Mouse (Mus musculus) CH12.LX (cell line): ENCODE measurements at regions not wholly inside any gene's neighbourhood (a gene's known extent, or its start where the extent isn't known, plus 50 kb on each side); places are given as distances from the start of the nearest gene placed in this dataset.

Source experiments
- DNase-seq: peaks from one replicate; pipeline ENCODE4 v3.0.0-alpha.2; 2013; ENCODE audit errors: extremely low read depth
- H3K27ac ChIP-seq: 2 replicates; pipeline ENCODE4 v1.5.1; 2012; ENCODE audit warnings: low read depth, mild to moderate bottlenecking, control low read depth, moderate library complexity; ENCODE audit not compliant: insufficient read depth
- H3K27me3 ChIP-seq: replicated peaks from 2 replicates; pipeline ENCODE3; 2012; ENCODE audit warnings: inconsistent platforms
- H3K36me3 ChIP-seq, 2 experiments: replicated peaks in 1 of 2; 2 replicates each; pipeline versions ENCODE3 to v1.6.1; 2012; ENCODE audit warnings: inconsistent platforms in 1 of 2, low read length in 1 of 2, mild to moderate bottlenecking in 1 of 2, mixed read lengths in 1 of 2, moderate library complexity in 1 of 2; ENCODE audit not compliant: control insufficient read depth in 1 of 2, insufficient read depth in 1 of 2
- H3K4me1 ChIP-seq, 2 experiments: 2 replicates each; pipeline ENCODE4 v1.6.1; 2012; ENCODE audit warnings: inconsistent platforms in 1 of 2, moderate library complexity in 1 of 2; ENCODE audit not compliant: insufficient read depth in 2 of 2, control insufficient read depth in 1 of 2
- H3K4me2 ChIP-seq: 2 replicates; pipeline ENCODE4 v1.6.1; 2012; ENCODE audit warnings: low read depth, mild to moderate bottlenecking, control low read depth; ENCODE audit not compliant: poor library complexity, insufficient read depth, severe bottlenecking
- H3K4me3 ChIP-seq, 3 experiments: fragments of 150-350 bp in 1 of 3; sonication (generic) in 1 of 3; replicated peaks in 1 of 3; 2 replicates each; pipeline versions ENCODE3 to v1.5.1; 2011 to 2012; ENCODE audit warnings: low read depth in 2 of 3, low read length in 2 of 3, mild to moderate bottlenecking in 2 of 3, moderate library complexity in 2 of 3, control low read depth in 1 of 3, improper control_type of control experiment in 1 of 3, inconsistent platforms in 1 of 3, mixed read lengths in 1 of 3; ENCODE audit not compliant: poor library complexity in 1 of 3
- H3K79me2 ChIP-seq: replicated peaks from 2 replicates; pipeline ENCODE4 v1.6.1; 2012; ENCODE audit warnings: mild to moderate bottlenecking, moderate library complexity; ENCODE audit not compliant: control insufficient read depth, poor library complexity, insufficient read depth, severe bottlenecking; ENCODE audit errors: extremely low read depth
- H3K9ac ChIP-seq: 2 replicates; pipeline ENCODE4 v1.6.1; 2012; ENCODE audit warnings: low read depth, mild to moderate bottlenecking, control low read depth, moderate library complexity; ENCODE audit not compliant: insufficient read depth
- H3K9me3 ChIP-seq: replicated peaks from 2 replicates; pipeline ENCODE3; 2012; ENCODE audit warnings: low read length, inconsistent platforms, mixed read lengths
- CTCF ChIP-seq, 2 experiments: IDR thresholded peaks in 1 of 2; conservative IDR thresholded peaks in 1 of 2; 2 replicates each; pipeline ENCODE4 v1.5.1; 2011 to 2012; ENCODE audit warnings: low read depth in 2 of 2, low read length in 2 of 2, improper control_type of control experiment in 1 of 2, inconsistent platforms in 1 of 2, mild to moderate bottlenecking in 1 of 2, moderate library complexity in 1 of 2
- E2F4 ChIP-seq: IDR thresholded peaks from 2 replicates; pipeline ENCODE4 v1.6.1; 2011; ENCODE audit warnings: low read depth, low read length, improper control_type of control experiment; ENCODE audit not compliant: insufficient replicate concordance
- EP300 ChIP-seq: IDR thresholded peaks from 2 replicates; pipeline ENCODE4 v1.6.1; 2011; ENCODE audit warnings: low read length, improper control_type of control experiment
- ETS1 ChIP-seq: conservative IDR thresholded peaks from 2 replicates; pipeline ENCODE4 v1.6.1; 2012; ENCODE audit warnings: low read depth, mild to moderate bottlenecking, inconsistent platforms, low read length, improper control_type of control experiment, moderate library complexity
- GABPA ChIP-seq: IDR thresholded peaks from 2 replicates; pipeline ENCODE4 v1.6.1; 2012; ENCODE audit warnings: low read depth, low read length, improper control_type of control experiment, inconsistent platforms; ENCODE audit not compliant: insufficient replicate concordance
- HCFC1 ChIP-seq: IDR thresholded peaks from 2 replicates; pipeline ENCODE4 v1.6.1; 2012; ENCODE audit warnings: low read depth, mild to moderate bottlenecking, inconsistent platforms, low read length, improper control_type of control experiment
- IRF4 ChIP-seq: IDR thresholded peaks from 2 replicates; pipeline ENCODE4 v1.6.1; 2014; ENCODE audit warnings: low read depth, mild to moderate bottlenecking, inconsistent platforms, low read length, improper control_type of control experiment
- JUN ChIP-seq: IDR thresholded peaks from 2 replicates; pipeline ENCODE4 v1.6.1; 2011; ENCODE audit warnings: low read depth, mild to moderate bottlenecking, low read length, improper control_type of control experiment, moderate library complexity; ENCODE audit not compliant: insufficient read depth
- JUND ChIP-seq: conservative IDR thresholded peaks from 2 replicates; pipeline ENCODE4 v1.6.1; 2011; ENCODE audit warnings: low read depth, low read length, improper control_type of control experiment
- KAT2A ChIP-seq: IDR thresholded peaks from 2 replicates; pipeline ENCODE4 v1.6.1; 2012; ENCODE audit warnings: low read length, improper control_type of control experiment, inconsistent platforms; ENCODE audit not compliant: insufficient replicate concordance
- MAZ ChIP-seq: IDR thresholded peaks from 2 replicates; pipeline ENCODE4 v1.6.1; 2012; ENCODE audit warnings: low read depth, mild to moderate bottlenecking, inconsistent platforms, low read length, improper control_type of control experiment, moderate library complexity
- MEF2A ChIP-seq: IDR thresholded peaks from 2 replicates; pipeline ENCODE4 v1.6.1; 2014; ENCODE audit warnings: low read depth, mild to moderate bottlenecking, inconsistent platforms, low read length, improper control_type of control experiment, borderline replicate concordance
- POLR2AphosphoS2 ChIP-seq: IDR thresholded peaks from 2 replicates; pipeline ENCODE4 v1.6.1; 2011; ENCODE audit warnings: low read depth, low read length, improper control_type of control experiment
- RAD21 ChIP-seq: IDR thresholded peaks from 2 replicates; pipeline ENCODE4 v1.6.1; 2011; ENCODE audit warnings: low read depth, mild to moderate bottlenecking, low read length, improper control_type of control experiment, moderate library complexity
- RCOR1 ChIP-seq: conservative IDR thresholded peaks from 2 replicates; pipeline ENCODE4 v1.6.1; 2012; ENCODE audit warnings: low read depth, mild to moderate bottlenecking, inconsistent platforms, low read length, improper control_type of control experiment
- SIN3A ChIP-seq: IDR thresholded peaks from 2 replicates; pipeline ENCODE4 v1.6.1; 2012; ENCODE audit warnings: low read length, improper control_type of control experiment, inconsistent platforms
- SMC3 ChIP-seq: IDR thresholded peaks from 2 replicates; pipeline ENCODE4 v1.6.1; 2011; ENCODE audit warnings: low read depth, low read length, improper control_type of control experiment
- TBP ChIP-seq: conservative IDR thresholded peaks from 2 replicates; pipeline ENCODE4 v1.6.1; 2011; ENCODE audit warnings: low read depth, low read length, improper control_type of control experiment
- TCF12 ChIP-seq: IDR thresholded peaks from 2 replicates; pipeline ENCODE4 v1.6.1; 2014; ENCODE audit warnings: low read depth, mild to moderate bottlenecking, inconsistent platforms, low read length, improper control_type of control experiment
- UBTF ChIP-seq: IDR thresholded peaks from 2 replicates; pipeline ENCODE4 v1.6.1; 2012; ENCODE audit warnings: low read depth, mild to moderate bottlenecking, inconsistent platforms, low read length, improper control_type of control experiment, moderate library complexity
- ZC3H11A ChIP-seq: IDR thresholded peaks from 2 replicates; pipeline ENCODE4 v1.6.1; 2012; ENCODE audit warnings: low read depth, mild to moderate bottlenecking, inconsistent platforms, low read length, improper control_type of control experiment
- ZKSCAN1 ChIP-seq: IDR thresholded peaks from 2 replicates; pipeline ENCODE4 v1.6.1; 2012; ENCODE audit warnings: low read depth, inconsistent platforms, low read length, improper control_type of control experiment, borderline replicate concordance
- ZNF384 ChIP-seq: IDR thresholded peaks from 2 replicates; pipeline ENCODE4 v1.6.1; 2012; ENCODE audit warnings: low read depth, low read length, improper control_type of control experiment, inconsistent platforms
- dilution Hi-C: fragments of 300-500 bp; cut with MboI; formaldehyde crosslinking; loops from 2 replicates; pipeline ENCODE4 v1.14.3; 2020; ENCODE audit warnings: low sequenced_read_pairs; ENCODE audit not compliant: extremely low pct_unique_long_range_greater_than_20kb, extremely low pct_ligation_motif_present
- in situ Hi-C: fragments of 300-500 bp; cut with MboI; formaldehyde crosslinking; loops from 3 replicates; pipeline ENCODE4 v1.14.3; 2019; ENCODE audit warnings: low sequenced_read_pairs, low pct_ligation_motif_present, low pct_unique_long_range_greater_than_20kb, mixed read lengths

DNA sequence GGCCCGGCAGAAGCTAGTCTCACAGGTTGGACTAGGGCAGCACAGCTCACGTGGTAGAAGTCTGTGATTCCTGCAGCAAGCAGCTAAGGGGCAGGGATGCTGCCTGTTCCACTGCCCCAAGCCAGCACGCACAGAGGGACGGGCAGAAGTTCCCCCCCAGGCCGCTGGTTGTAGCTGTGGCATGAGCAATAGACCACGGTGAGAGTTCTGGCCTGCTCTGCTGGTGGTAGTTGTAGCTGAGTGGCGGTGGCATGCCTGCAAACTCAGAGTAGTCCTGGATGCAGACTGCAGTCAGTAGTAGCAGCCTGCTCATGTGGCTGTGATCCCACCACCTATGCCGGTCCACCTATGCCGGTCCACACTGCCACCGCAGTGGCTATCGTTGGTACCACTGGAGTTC, 71.5 kb upstream of the Rpl39l start:
- Histone ChIP-seq H3K4me1 (peaks cover 0 to 16% of the 10 kb centered on the region in 2 experiments; a peak in 2 of 4 replicates), H3K4me3 (no peak overlapping the region), H3K27ac (no peak overlapping the region), H3K4me2 (no peak overlapping the region), H3K9me3 (no peaks in the 10 kb centered on the region), H3K27me3 (no peaks in the 10 kb centered on the region), H3K9ac (no peak overlapping the region), H3K36me3 (no peaks in the 10 kb centered on the region), H3K79me2 (no peaks in the 10 kb centered on the region)
- in situ Hi-C loops (loop anchor here (25.0 kb wide), 2 partner anchors 289 to 439 kb away; partner anchors contain the start of genes Clec16a, Dexi and Tekt5), dilution Hi-C loops (no loop called here)
- no peak for TF ChIP-seq MEF2A
- TF ChIP-seq TBP: no peak
- TF ChIP-seq SIN3A: no peak
- no peak for TF ChIP-seq ZNF384
- TF ChIP-seq ZKSCAN1: no peak
- no peak for TF ChIP-seq MAZ
- TF ChIP-seq ETS1: no peak
- TF ChIP-seq JUND: no peak
- TF ChIP-seq KAT2A: no peak
- no peak for TF ChIP-seq RCOR1
- no peak for TF ChIP-seq RAD21
- TF ChIP-seq CTCF (conservative IDR thresholded peaks at IDR 0.05 in 1 of 2, IDR thresholded peaks at IDR 0.05 in 1 of 2; ENCODE audit: low read depth in 2 of 2, low read length in 2 of 2): no peak
- no peak for TF ChIP-seq HCFC1
- no peak for TF ChIP-seq SMC3
- no peak for TF ChIP-seq JUN
- DNase-seq: no peak

DNA sequence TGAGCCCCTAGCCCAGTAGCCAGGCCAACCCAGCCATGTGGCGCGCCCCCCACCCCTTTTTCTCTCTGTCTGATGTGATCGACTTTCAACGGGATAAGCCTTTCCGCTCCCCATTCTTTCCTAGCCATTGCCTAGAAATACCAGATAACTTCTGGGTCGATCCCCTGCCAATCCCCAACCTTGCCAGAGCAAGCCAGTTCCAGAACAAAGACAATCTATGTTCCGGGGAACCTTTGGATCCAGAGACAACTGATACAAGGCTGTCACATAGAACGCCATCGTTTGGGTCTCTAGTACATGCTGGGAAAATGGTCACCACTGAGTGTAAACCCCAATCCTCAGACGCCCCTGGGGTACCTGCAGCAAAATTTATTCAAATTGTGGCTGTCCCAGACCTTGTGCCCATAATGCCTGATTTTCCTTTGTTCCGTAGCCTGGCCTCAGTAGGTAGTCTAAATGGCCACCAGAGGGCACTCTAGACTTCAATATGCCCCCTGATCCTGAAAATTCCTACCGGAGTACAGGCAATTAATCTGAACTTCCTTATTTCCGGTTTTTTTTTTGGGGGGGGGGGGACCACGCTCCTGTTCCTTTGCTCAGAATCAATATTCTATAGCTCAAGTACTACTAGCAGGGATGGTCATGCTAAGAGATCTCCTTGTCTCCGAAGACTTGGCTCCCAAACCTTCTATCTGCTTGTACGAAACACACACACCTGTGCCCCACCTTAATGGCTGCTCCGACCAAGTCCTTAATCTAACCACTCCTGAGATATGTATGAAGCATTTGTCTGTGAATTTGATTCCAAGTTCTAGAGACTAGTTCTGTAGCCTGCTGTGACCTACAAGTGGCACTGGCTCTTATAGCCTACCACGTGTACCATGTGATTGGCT, 81.3 kb upstream of the Rpl39l start:
- no peaks in the 10 kb centered on the region for H3K36me3 ChIP-seq
- no peak for TF ChIP-seq E2F4
- TF ChIP-seq IRF4: no peak
- peak; percentile 91 for TF ChIP-seq SMC3
- no peak for TF ChIP-seq HCFC1
- TF ChIP-seq GABPA: no peak
- no peak for TF ChIP-seq MEF2A
- no peak for TF ChIP-seq UBTF
- no peak for TF ChIP-seq JUND
- TF ChIP-seq POLR2AphosphoS2: no peak
- no peak for TF ChIP-seq TCF12
- TF ChIP-seq EP300: no peak
- peak; percentile 80 for TF ChIP-seq ZC3H11A
- peak; percentile 63 to 92 for TF ChIP-seq CTCF (conservative IDR thresholded peaks at IDR 0.05 in 1 of 2, IDR thresholded peaks at IDR 0.05 in 1 of 2; ENCODE audit: low read depth in 2 of 2, low read length in 2 of 2)
- peak; percentile 88 for TF ChIP-seq RAD21
- TF ChIP-seq ZKSCAN1: no peak
- TF ChIP-seq, all 38 proteins: peak for 4
- dilution Hi-C loops (no loop called here), in situ Hi-C loops (loop anchor here (5.0 to 25.0 kb wide), 3 partner anchors 119 to 449 kb away; partner anchors contain the start of genes Clec16a, Dexi and Tekt5)
- Histone ChIP-seq H3K4me1 (0 out of 4 replicates have a peak, but pooled peaks cover 0 to 3% of the 10 kb centered on the region in 2 experiments), H3K27ac (no peak overlapping the region), H3K4me2 (no peak overlapping the region), H3K4me3 (no peak overlapping the region), H3K79me2 (no peaks in the 10 kb centered on the region), H3K9ac (no peak overlapping the region), H3K9me3 (no peaks in the 10 kb centered on the region), H3K27me3 (no peaks in the 10 kb centered on the region)
- DNase-seq: peak; percentile 40
